Mouse (Mus musculus) ovary, postnatal 14 days (tissue): ENCODE results near the gene Tmem87a.

ENCODE experiments used
- DNase-seq: peaks from one replicate; pipeline ENCODE4 v3.0.0; 2022; ENCODE audit warnings: low spot score

The Tmem87a gene

GRCm38 (mm10) chr2:120403986-120404822 is at the start of gene Tmem87a:
Gene Tmem87a, minus strand, starts transcription at chr2:120404113.
- DNase-seq = peak; percentile 87

DNA sequence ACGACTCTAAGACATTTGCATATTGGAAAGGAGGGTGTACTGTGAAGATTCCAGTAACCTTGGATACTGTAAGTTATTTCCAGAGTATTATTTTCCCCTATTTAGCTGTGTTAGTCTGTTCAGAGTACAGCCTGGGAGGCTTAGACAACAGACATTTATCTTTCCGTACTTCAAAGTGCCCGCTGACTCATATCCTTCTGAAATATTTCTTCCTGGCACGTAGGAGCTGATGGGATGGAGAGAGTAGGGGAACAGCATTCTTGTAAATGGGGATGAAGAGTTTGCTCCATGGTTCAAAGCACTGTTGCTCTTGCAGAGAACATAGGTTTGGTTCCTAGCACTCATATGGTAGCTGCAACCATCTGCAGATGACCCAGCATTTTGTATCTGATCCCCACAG is 48.7 kb upstream of the Tmem87a start:
- DNase-seq = no peak

GRCm38 (mm10) chr2:120450724-120451123 is 46.8 kb upstream of the Tmem87a start:
- no peak for DNase-seq

- DNase-seq = no peak
Observed at GRCm38 (mm10) chr2:120447306-120447705, 43.4 kb upstream of the Tmem87a start.

DNA sequence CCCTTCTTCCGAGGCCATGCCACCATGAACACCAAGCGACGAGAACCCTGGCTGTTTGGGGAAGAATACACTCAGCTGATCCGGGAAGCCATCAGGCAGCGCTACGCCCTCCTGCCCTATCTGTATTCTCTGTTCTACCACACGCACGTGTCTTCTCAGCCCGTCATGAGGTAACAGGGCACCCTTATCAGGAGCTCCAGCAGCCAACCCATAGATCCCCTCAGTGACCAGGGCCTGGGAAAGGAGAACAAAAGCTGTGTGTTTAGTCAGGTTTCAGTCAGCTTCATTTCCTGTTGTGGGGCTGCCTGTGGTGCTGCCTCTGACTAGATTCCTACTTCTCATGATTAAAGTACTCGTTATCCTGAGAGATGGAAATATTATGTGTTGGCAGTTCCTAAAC is 42.5 kb upstream of the Tmem87a start:
- no peak for DNase-seq

DNA sequence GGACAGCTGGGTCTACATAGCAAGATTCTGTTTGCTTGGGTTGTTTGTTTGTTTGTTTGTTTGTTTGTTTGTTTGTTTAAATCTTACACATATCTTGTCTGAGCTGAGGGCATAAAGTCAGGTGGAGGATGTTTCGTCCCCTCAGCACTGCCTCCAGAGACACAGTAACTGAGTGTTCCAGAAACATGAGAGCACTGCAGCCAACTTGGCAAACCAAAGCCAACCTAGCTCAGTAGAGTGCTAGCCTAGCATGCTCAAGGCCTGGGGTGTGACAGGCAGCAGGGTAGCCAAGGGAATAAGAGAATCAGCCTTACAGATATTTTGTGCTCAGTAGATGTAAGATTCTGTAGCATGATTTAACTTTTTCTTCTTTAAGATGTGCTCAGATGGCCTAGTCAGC is 40.6 kb upstream of the Tmem87a start:
- DNase-seq = no peak

DNA sequence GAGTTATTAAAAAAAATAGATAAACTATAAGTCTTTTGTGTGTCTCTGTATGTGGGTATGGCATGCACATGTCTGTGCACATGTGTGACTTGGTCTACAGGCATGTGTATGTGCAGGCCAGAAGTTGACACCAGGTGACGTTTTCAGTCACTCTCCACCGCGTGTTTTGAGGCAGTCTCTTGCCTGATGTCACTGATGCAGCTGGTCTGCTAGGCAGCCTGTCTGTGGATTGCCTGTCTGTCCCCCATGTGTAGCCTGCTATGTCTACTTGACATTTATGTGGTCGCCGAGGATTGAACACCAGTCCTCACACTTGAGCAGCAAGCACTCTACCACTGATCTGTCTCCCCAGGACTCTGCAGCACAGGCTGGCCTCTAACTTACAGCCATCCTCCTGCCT is 20.5 kb upstream of the Tmem87a start:
- DNase-seq = no peak

GRCm38 (mm10) chr2:120414738-120415414 is 11.0 kb upstream of the Tmem87a start:
- DNase-seq = no peak

DNA sequence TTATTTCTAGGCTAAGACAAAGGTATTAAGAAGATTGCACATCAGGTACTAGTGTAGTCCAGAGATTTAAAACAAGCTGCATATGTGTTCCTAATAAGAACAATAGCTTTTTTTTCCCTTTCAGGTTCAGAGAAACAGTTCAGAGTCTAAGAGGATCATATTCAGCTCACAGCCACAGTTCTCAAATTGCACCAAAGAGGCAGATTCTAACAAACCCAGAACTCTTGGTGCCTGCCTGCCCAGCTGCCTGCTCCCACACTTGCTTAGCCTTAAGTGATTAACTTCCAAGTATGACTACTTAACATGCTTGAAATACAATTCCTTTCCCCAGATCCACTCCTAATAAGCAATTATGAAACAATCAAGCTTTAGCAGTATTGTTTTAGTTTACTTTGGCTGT is 10.2 kb upstream of the Tmem87a start:
- no peak for DNase-seq

- DNase-seq = no peak
Observed at GRCm38 (mm10) chr2:120411096-120411628, 7.2 kb upstream of the Tmem87a start.

DNA sequence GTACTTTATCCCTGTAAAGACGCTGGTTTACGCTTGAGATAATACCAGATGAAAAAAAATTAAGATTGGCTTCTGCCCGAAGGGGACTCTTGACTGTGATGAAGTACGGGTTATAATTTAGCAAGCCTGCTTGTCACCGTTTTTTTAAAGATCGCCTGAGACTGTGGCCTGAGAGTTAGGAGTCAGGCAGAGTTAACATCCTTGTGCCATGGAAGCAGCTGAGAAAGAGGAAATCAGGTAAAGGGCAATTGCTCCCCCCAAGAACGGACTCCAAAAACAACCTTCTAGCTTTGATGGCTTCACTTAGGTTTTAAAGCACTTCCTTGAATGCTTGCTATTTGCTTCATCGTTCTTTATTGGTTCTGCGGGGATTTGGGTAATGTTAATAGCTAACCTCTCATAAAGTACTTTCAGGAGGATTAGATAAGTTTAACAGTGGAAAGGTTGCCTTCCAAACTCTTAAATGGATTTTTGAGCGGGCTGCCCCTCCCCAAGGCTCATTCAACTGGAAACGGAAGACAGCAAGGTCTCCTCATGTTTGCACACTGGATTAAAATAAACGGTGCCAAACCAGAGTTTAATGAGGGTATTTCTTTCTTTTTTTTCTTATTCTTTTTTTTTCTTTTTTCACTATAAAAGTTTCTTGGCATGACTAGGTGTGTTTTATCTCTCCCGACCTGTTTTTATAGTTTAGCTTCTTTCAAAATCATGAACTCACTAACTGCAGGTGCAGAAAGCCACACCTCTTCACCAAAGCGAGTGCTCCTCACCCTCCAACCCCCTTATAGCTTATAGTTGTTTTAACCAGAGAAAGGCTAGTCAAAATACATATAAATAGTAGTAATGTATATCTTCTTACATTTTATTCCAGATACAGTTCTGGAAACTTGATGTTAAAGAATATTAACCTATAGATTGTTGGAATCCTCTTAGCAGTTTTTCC is 1.2 kb upstream of the Tmem87a start:
- DNase-seq = peak; percentile 4

- DNase-seq = no peak
Observed at GRCm38 (mm10) chr2:120403653-120403985, 294 bp downstream of the Tmem87a start, which contains the start of gene Ganc. Gene Ganc, plus strand, starts transcription at chr2:120403896.

- DNase-seq = no peak
Observed at GRCm38 (mm10) chr2:120402813-120403212, 1.1 kb downstream of the Tmem87a start.

- DNase-seq = no peak
Observed at GRCm38 (mm10) chr2:120397951-120398350, 6.0 kb downstream of the Tmem87a start.

GRCm38 (mm10) chr2:120392406-120392805 is 11.5 kb downstream of the Tmem87a start:
- no peak for DNase-seq

- no peak for DNase-seq
Observed at GRCm38 (mm10) chr2:120390934-120391333, 13.0 kb downstream of the Tmem87a start.

DNA sequence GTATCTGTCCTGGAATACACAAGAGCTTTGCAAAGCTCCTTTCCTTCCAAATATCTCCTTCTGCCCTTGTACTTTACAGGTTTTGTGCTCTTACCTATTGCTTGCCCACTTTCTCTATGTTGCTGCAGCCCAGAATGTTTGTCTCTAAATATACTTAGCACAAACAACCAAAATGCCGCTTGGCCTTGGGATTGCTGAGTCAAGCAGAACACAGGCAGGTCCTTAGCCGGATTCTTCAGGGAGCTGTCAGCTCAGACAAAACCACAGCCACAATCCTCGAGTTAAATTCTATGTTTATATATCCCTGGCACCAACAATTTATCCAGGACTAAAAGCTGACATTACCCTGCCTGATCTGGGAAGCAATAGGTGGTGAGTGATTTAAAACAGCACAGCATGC is 14.5 kb downstream of the Tmem87a start:
- no peak for DNase-seq

DNA sequence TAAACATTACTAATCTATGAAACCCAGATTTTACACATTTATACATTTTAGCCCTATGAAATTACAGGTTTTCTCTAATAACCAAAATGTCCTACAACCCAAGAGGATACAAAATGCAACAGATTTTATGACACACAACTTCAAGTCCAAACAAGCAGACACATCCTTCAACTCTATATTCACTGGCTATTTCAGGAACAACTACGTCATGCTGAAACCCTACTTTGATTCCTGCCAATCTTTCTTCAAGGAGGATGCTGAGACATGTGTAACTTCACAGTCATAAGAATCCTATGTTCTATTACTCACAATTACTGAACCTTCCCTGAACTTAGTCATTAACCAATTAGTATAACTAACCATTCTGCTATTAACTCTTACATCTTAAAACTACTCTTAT is 16.6 kb downstream of the Tmem87a start:
- DNase-seq = no peak

DNA sequence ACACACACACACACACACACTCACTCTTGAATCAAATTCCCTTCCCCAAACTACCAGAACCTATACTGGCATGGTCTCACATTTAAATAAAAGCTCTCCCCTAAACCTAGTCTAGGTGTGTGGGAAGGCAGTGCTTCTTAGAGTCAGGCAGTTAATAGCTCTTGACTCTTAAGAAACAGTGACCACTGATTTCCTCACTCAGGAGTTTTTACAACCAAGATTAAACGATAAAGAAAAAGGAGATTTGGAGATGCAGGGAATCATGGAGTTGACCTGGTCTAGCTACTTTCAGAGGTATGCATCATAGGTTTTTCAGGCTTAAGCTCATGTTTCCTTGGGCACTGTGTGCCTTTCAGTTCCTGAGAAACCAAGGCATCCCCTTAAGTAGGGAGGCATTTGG is 17.6 kb downstream of the Tmem87a start:
- no peak for DNase-seq

DNA sequence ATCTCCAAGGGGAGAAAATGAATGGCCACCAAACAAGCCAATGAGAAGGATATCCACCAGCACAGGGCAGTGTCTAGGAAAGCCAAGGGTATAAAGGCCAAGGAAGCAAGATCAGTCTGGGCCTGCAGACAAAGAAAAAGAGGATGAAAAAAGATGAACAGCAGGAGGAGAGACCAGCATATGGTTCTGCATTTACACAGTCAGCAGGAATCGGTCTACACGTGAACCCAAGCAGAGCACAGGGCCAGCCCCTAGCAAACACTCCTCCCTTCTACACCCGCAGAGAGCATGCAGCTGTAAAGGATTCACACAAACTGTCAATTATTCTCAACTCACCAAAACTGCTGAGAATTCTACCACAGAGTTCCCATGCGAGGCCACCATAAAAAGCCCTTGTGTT is 30.1 kb downstream of the Tmem87a start:
- DNase-seq = no peak

GRCm38 (mm10) chr2:120367416-120368207 is 36.3 kb downstream of the Tmem87a start:
- no peak for DNase-seq
